Mouse (Mus musculus) ES-Bruce4 (cell line): ENCODE results near the gene Vwa8. TPM values are rescaled to one million over a fixed set of nuclear protein-coding genes. Genes with fewer than 3 reads are reported as not detected.

Experiments used
- H3K27ac ChIP-seq: 2 replicates; pipeline ENCODE4 v1.5.1; 2012; ENCODE audit warnings: low read length, inconsistent platforms; ENCODE audit not compliant: insufficient read depth
- H3K27me3 ChIP-seq: 2 replicates; pipeline ENCODE4 v1.6.1; 2012; ENCODE audit warnings: mild to moderate bottlenecking, low read length, inconsistent platforms; ENCODE audit not compliant: control insufficient read depth, poor library complexity, insufficient read depth, severe bottlenecking
- H3K36me3 ChIP-seq: 2 replicates; pipeline ENCODE4 v1.6.1; 2012; ENCODE audit warnings: inconsistent platforms, mild to moderate bottlenecking, low read length, moderate library complexity; ENCODE audit not compliant: control insufficient read depth, poor library complexity, insufficient read depth, severe bottlenecking
- H3K4me1 ChIP-seq: one replicate; pipeline ENCODE4 v1.8.1; 2011; ENCODE audit warnings: low read length; ENCODE audit not compliant: control insufficient read depth, insufficient read depth
- H3K4me3 ChIP-seq: 2 replicates; pipeline ENCODE4 v1.5.1; 2011; ENCODE audit warnings: low read depth, mild to moderate bottlenecking, low read length
- H3K9ac ChIP-seq: 2 replicates; pipeline ENCODE4 v1.6.1; 2012; ENCODE audit warnings: low read depth, mild to moderate bottlenecking, inconsistent platforms; ENCODE audit not compliant: poor library complexity, severe bottlenecking
- H3K9me3 ChIP-seq: replicated peaks from 2 replicates; pipeline ENCODE4 v1.6.1; 2012; ENCODE audit warnings: mild to moderate bottlenecking, low read length, inconsistent platforms; ENCODE audit not compliant: control insufficient read depth, poor library complexity, insufficient read depth, severe bottlenecking
- CTCF ChIP-seq: IDR thresholded peaks from one replicate; pipeline ENCODE4 v1.8.1; 2011; ENCODE audit warnings: low read depth, low read length
- EP300 ChIP-seq: IDR thresholded peaks from 2 replicates; pipeline ENCODE4 v1.6.1; 2011; ENCODE audit warnings: low read depth, low read length; ENCODE audit not compliant: insufficient read depth
- POLR2A ChIP-seq: IDR thresholded peaks from one replicate; pipeline ENCODE4 v1.8.1; 2011; ENCODE audit warnings: low read length; ENCODE audit not compliant: insufficient read depth
- polyA plus RNA-seq: library from polyadenylated mRNA; stranded (reverse); fragments of >200 nt; gene quantifications from 2 replicates; pipeline ENCODE4 v1.2.4, GENCODE M21; 2011; ENCODE audit warnings: low read depth; ENCODE audit not compliant: missing spikeins, insufficient read depth, insufficient read length

The Vwa8 gene
- polyA plus RNA-seq, 1 experiment = 13.1 TPM

DNA sequence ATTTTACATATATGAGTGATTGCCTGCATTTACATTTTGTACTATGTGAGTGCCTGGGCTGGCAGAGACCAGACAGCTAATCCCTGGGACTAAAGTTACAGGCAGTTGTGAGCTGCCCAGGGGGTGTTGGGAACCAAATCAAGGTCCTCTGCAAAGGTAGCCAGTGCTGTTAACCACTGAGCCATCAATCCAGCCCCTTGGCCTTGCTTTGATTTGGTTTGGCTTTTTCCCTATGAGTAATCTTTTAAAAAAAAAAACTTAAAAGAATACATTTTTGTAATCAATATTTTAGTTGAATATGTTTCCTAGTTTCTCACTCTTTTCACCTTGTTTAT, 393.5 kb downstream of the Vwa8 start:
- H3K27me3 ChIP-seq = no peaks in the 10 kb centered on the region
- no peak for TF ChIP-seq EP300
- H3K4me1 ChIP-seq = no peaks in the 10 kb centered on the region
- H3K4me3 ChIP-seq = no peak overlapping the region
- H3K9me3 ChIP-seq = no peaks in the 10 kb centered on the region
- no peak overlapping the region for H3K27ac ChIP-seq
- no peaks in the 10 kb centered on the region for H3K36me3 ChIP-seq
- H3K9ac ChIP-seq = no peak overlapping the region

DNA sequence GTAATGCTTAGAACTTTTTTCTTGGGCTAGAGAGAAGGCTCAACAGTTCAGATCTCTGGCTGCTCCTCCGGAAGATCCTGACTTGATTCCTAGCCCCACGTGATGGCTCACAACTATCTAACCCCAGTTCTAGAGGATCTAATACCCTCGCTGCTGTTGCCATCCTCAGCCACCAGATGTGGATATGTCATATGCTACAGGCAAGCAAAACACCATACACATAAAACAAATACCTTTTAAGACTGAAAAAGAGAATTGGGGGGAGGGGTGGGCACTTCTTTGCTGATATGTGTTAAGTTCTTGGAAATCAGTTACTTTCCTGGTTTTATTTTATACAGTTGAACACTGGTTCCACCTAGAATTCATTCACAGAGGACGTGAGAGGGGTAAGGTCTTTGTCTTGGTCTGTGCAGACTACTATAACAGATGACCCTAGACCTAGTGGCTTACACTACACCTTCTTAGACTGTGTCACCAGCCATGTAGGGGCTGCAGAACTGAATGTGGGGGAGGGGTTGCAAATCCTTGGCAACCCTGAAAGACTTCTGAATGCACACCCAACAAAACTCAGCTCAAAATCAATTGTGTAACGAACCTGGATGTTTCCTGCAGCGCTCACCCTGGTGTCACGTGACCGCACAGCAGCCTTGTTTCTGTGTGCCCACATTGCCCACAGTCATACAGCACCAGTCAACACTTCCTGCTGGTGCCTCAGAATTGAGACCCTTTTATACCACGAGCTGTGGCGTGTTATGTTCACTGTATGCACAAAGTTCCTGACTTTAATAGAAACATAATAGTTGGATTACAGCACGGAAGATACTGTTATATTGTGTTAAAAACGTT, 394.4 kb downstream of the Vwa8 start:
- TF ChIP-seq CTCF (no peak), POLR2A (no peak), EP300 (no peak)
- no peak overlapping the region for H3K27ac ChIP-seq
- H3K4me1 ChIP-seq = no peaks in the 10 kb centered on the region

DNA sequence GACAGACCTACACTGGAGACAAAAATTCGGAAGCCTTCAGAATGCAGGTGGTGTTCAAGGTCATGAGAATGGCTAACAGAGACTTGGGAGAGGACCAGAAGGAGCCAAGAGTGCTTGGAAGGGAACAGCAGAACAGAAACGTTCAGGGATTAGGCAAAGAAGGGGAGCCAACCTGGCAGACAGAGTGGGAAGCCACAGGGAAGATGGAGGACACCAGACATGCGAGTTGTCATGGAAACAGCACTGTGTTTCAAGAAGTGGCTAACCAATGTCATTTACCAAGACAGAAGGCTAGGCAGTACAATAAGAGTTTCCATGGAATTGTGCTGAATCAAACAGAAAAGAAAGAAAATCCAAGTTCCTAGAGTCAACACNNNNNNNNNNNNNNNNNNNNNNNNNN, 395.7 kb downstream of the Vwa8 start:
- no peak overlapping the region for H3K27ac ChIP-seq
- H3K9ac ChIP-seq = no peak overlapping the region
- no peaks in the 10 kb centered on the region; the same call in 1 of the 2 replicates for H3K9me3 ChIP-seq
- no peaks in the 10 kb centered on the region for H3K4me1 ChIP-seq
- no peak overlapping the region for H3K4me3 ChIP-seq
- H3K36me3 ChIP-seq = no peaks in the 10 kb centered on the region
- no peaks in the 10 kb centered on the region for H3K27me3 ChIP-seq
- no peak for TF ChIP-seq POLR2A
- no peak for TF ChIP-seq CTCF
- no peak for TF ChIP-seq EP300

More for the DNA sequence above, 394.4 kb downstream of the Vwa8 start:
- Histone ChIP-seq H3K9ac (no peak overlapping the region), H3K4me3 (no peak overlapping the region), H3K36me3 (no peaks in the 10 kb centered on the region), H3K9me3 (no peaks in the 10 kb centered on the region; the same call in 1 of the 2 replicates), H3K27me3 (no peaks in the 10 kb centered on the region)

DNA sequence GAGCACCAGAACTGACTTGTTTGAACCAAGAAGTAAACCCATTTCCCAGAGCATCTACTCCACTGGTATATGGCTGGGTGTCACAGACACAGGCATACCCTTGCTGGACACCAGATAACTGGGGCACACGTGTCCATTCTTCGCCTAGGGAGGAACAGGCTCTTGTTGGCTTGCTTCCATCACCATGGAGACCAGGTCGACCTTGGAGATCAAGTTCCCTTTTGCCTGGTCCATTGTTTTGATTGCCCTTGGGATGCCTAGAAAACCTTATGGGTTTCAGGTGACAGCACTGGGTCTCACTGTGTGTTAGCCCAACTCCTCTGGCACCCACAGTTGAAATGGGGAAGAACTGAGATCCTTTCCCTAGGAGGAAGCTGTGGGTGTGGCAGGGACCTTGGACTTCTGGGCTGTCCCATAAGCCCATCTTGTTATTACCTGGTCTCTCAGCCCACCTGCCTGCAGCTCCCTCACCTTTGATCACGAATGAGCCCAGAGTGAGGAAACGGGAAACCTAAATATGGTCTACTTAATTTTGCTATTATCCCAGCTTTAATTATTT, 403.0 kb downstream of the Vwa8 start:
- H3K4me3 ChIP-seq = no peak overlapping the region
- peaks cover 2% of the 10 kb centered on the region for H3K4me1 ChIP-seq
- no peak overlapping the region for H3K9ac ChIP-seq
- no peak overlapping the region for H3K27ac ChIP-seq
- no peaks in the 10 kb centered on the region for H3K27me3 ChIP-seq
- no peaks in the 10 kb centered on the region; the same call in 1 of the 2 replicates for H3K9me3 ChIP-seq
- TF ChIP-seq CTCF = no peak
- no peak for TF ChIP-seq EP300
- no peak for TF ChIP-seq POLR2A
- H3K36me3 ChIP-seq = no peaks in the 10 kb centered on the region

Other genes starting within 250 kb of the Vwa8 start
- gene Dgkh, start 116.3 kb upstream of the Vwa8 start, polyA plus RNA-seq = 11.6 and 11.7 TPM in 2 replicates